Mouse (Mus musculus): ENCODE measurements at regions not wholly inside any gene's neighbourhood (a gene's known extent, or its start where the extent isn't known, plus 50 kb on each side); places are given as distances from the start of the nearest gene placed in this dataset.

GRCm38 (mm10) chr7:73262526-73262925, 112.8 kb upstream of the Rgma start:
- Histone ChIP-seq H3K9ac (replicated peaks; ENCODE audit: low read length) (no peak overlapping the region), H3K4me3 (ENCODE audit: low read depth, low read length) (no peak overlapping the region), H3K27ac (replicated peaks; ENCODE audit: low read depth, low read length) (no peak overlapping the region), H3K9me3 (replicated peaks; ENCODE audit: control insufficient read depth, low read length) (no peaks in the 10 kb centered on the region), H3K27me3 (ENCODE audit: control insufficient read depth, insufficient read depth, low read length) (no peaks in the 10 kb centered on the region), H3K36me3 (replicated peaks; ENCODE audit: control insufficient read depth, insufficient read depth, low read depth, low read length) (no peaks in the 10 kb centered on the region), H3K4me2 (ENCODE audit: low read depth, low read length) (no peak overlapping the region), H3K4me1 (ENCODE audit: control insufficient read depth, insufficient read depth, low read length) (no peaks in the 10 kb centered on the region)
- no peak for ATAC-seq (replicated peaks; ENCODE audit: insufficient number of reproducible peaks, low FRiP score, low TSS enrichment, low read depth)
- DNase-seq (ENCODE audit: low spot score), result no peak
- 42% methylated on average over 3 of the region's 3 CpGs for WGBS

GRCm38 (mm10) chr7:73269626-73270025, 105.7 kb upstream of the Rgma start:
- DNase-seq (ENCODE audit: low spot score) (no peak), ATAC-seq (replicated peaks; ENCODE audit: insufficient number of reproducible peaks, low FRiP score, low TSS enrichment, low read depth) (no peak)
- Histone ChIP-seq H3K27ac (replicated peaks; ENCODE audit: low read depth, low read length) (no peak overlapping the region), H3K9me3 (replicated peaks; ENCODE audit: control insufficient read depth, low read length) (no peaks in the 10 kb centered on the region), H3K4me3 (ENCODE audit: low read depth, low read length) (no peak overlapping the region), H3K27me3 (ENCODE audit: control insufficient read depth, insufficient read depth, low read length) (no peaks in the 10 kb centered on the region), H3K4me1 (ENCODE audit: control insufficient read depth, insufficient read depth, low read length) (no peaks in the 10 kb centered on the region), H3K36me3 (replicated peaks; ENCODE audit: control insufficient read depth, insufficient read depth, low read depth, low read length) (no peaks in the 10 kb centered on the region), H3K9ac (replicated peaks; ENCODE audit: low read length) (no peak overlapping the region), H3K4me2 (ENCODE audit: low read depth, low read length) (no peak overlapping the region)
- 90% methylated on average over 3 of the region's 3 CpGs for WGBS

- H3K36me3 ChIP-seq (replicated peaks; ENCODE audit: control insufficient read depth, insufficient read depth, low read depth, low read length), result no peaks in the 10 kb centered on the region
- WGBS, result 83% methylated on average over 1 of the region's 1 CpGs
Measured at GRCm38 (mm10) chr7:73272787-73273186, 102.5 kb upstream of the Rgma start.

GRCm38 (mm10) chr7:73275814-73276271, 99.5 kb upstream of the Rgma start:
- no peaks in the 10 kb centered on the region for H3K9me3 ChIP-seq (replicated peaks; ENCODE audit: control insufficient read depth, low read length)
- DNase-seq (ENCODE audit: low spot score) (no peak), ATAC-seq (replicated peaks; ENCODE audit: insufficient number of reproducible peaks, low FRiP score, low TSS enrichment, low read depth) (no peak)
- no peaks in the 10 kb centered on the region for H3K36me3 ChIP-seq (replicated peaks; ENCODE audit: control insufficient read depth, insufficient read depth, low read depth, low read length)
- no peak overlapping the region for H3K4me3 ChIP-seq (ENCODE audit: low read depth, low read length)
- no peak overlapping the region for H3K9ac ChIP-seq (replicated peaks; ENCODE audit: low read length)
- H3K4me2 ChIP-seq (ENCODE audit: low read depth, low read length), result no peak overlapping the region
- no peaks in the 10 kb centered on the region for H3K4me1 ChIP-seq (ENCODE audit: control insufficient read depth, insufficient read depth, low read length)
- 81% methylated on average over 9 of the region's 9 CpGs for WGBS
- H3K27me3 ChIP-seq (ENCODE audit: control insufficient read depth, insufficient read depth, low read length), result no peaks in the 10 kb centered on the region
- H3K27ac ChIP-seq (replicated peaks; ENCODE audit: low read depth, low read length), result no peak overlapping the region

More at GRCm38 (mm10) chr7:73272787-73273186, 102.5 kb upstream of the Rgma start:
- no peak overlapping the region for H3K4me3 ChIP-seq (ENCODE audit: low read depth, low read length)
- no peaks in the 10 kb centered on the region for H3K9me3 ChIP-seq (replicated peaks; ENCODE audit: control insufficient read depth, low read length)
- no peaks in the 10 kb centered on the region for H3K4me1 ChIP-seq (ENCODE audit: control insufficient read depth, insufficient read depth, low read length)
- DNase-seq (ENCODE audit: low spot score), result no peak
- no peak overlapping the region for H3K9ac ChIP-seq (replicated peaks; ENCODE audit: low read length)
- no peaks in the 10 kb centered on the region for H3K27me3 ChIP-seq (ENCODE audit: control insufficient read depth, insufficient read depth, low read length)
- no peak overlapping the region for H3K4me2 ChIP-seq (ENCODE audit: low read depth, low read length)
- ATAC-seq (replicated peaks; ENCODE audit: insufficient number of reproducible peaks, low FRiP score, low TSS enrichment, low read depth), result no peak
- H3K27ac ChIP-seq (replicated peaks; ENCODE audit: low read depth, low read length), result no peak overlapping the region

- WGBS, result 92% methylated on average over 6 of the region's 6 CpGs
- H3K27me3 ChIP-seq (ENCODE audit: control insufficient read depth, insufficient read depth, low read length), result no peaks in the 10 kb centered on the region
- DNase-seq (ENCODE audit: low spot score), result no peak
- H3K4me1 ChIP-seq (ENCODE audit: control insufficient read depth, insufficient read depth, low read length), result no peaks in the 10 kb centered on the region
- no peak overlapping the region for H3K9ac ChIP-seq (replicated peaks; ENCODE audit: low read length)
- H3K4me3 ChIP-seq (ENCODE audit: low read depth, low read length), result no peak overlapping the region
- no peaks in the 10 kb centered on the region for H3K36me3 ChIP-seq (replicated peaks; ENCODE audit: control insufficient read depth, insufficient read depth, low read depth, low read length)
- H3K27ac ChIP-seq (replicated peaks; ENCODE audit: low read depth, low read length), result no peak overlapping the region
- no peaks in the 10 kb centered on the region for H3K9me3 ChIP-seq (replicated peaks; ENCODE audit: control insufficient read depth, low read length)
- no peak overlapping the region for H3K4me2 ChIP-seq (ENCODE audit: low read depth, low read length)
- ATAC-seq (replicated peaks; ENCODE audit: insufficient number of reproducible peaks, low FRiP score, low TSS enrichment, low read depth), result no peak
Measured at GRCm38 (mm10) chr7:73278616-73279015, 96.7 kb upstream of the Rgma start.

- Histone ChIP-seq H3K4me1 (ENCODE audit: control insufficient read depth, insufficient read depth, low read length) (no peaks in the 10 kb centered on the region), H3K4me3 (ENCODE audit: low read depth, low read length) (no peak overlapping the region), H3K9ac (replicated peaks; ENCODE audit: low read length) (no peak overlapping the region), H3K9me3 (replicated peaks; ENCODE audit: control insufficient read depth, low read length) (no peaks in the 10 kb centered on the region), H3K27ac (replicated peaks; ENCODE audit: low read depth, low read length) (no peak overlapping the region), H3K27me3 (ENCODE audit: control insufficient read depth, insufficient read depth, low read length) (no peaks in the 10 kb centered on the region), H3K4me2 (ENCODE audit: low read depth, low read length) (no peak overlapping the region), H3K36me3 (replicated peaks; ENCODE audit: control insufficient read depth, insufficient read depth, low read depth, low read length) (no peaks in the 10 kb centered on the region)
- DNase-seq (ENCODE audit: low spot score), result no peak
- ATAC-seq (replicated peaks; ENCODE audit: insufficient number of reproducible peaks, low FRiP score, low TSS enrichment, low read depth), result no peak
- 92% methylated on average over 4 of the region's 4 CpGs for WGBS
Measured at GRCm38 (mm10) chr7:73279936-73280445, 95.3 kb upstream of the Rgma start.

- DNase-seq (ENCODE audit: low spot score), result no peak
- no peak overlapping the region for H3K4me3 ChIP-seq (ENCODE audit: low read depth, low read length)
- H3K9me3 ChIP-seq (replicated peaks; ENCODE audit: control insufficient read depth, low read length), result no peaks in the 10 kb centered on the region
- no peak overlapping the region for H3K27ac ChIP-seq (replicated peaks; ENCODE audit: low read depth, low read length)
- ATAC-seq (replicated peaks; ENCODE audit: insufficient number of reproducible peaks, low FRiP score, low TSS enrichment, low read depth), result no peak
- H3K4me2 ChIP-seq (ENCODE audit: low read depth, low read length), result no peak overlapping the region
- no peak overlapping the region for H3K9ac ChIP-seq (replicated peaks; ENCODE audit: low read length)
- no peaks in the 10 kb centered on the region for H3K36me3 ChIP-seq (replicated peaks; ENCODE audit: control insufficient read depth, insufficient read depth, low read depth, low read length)
- no peaks in the 10 kb centered on the region for H3K27me3 ChIP-seq (ENCODE audit: control insufficient read depth, insufficient read depth, low read length)
- WGBS, result 82% methylated on average over 5 of the region's 5 CpGs
- no peaks in the 10 kb centered on the region for H3K4me1 ChIP-seq (ENCODE audit: control insufficient read depth, insufficient read depth, low read length)
Measured at GRCm38 (mm10) chr7:73286244-73286643, 89.1 kb upstream of the Rgma start.

GRCm38 (mm10) chr7:73293337-73293736, 82.0 kb upstream of the Rgma start:
- Histone ChIP-seq H3K4me3 (ENCODE audit: low read depth, low read length) (no peak overlapping the region), H3K36me3 (replicated peaks; ENCODE audit: control insufficient read depth, insufficient read depth, low read depth, low read length) (no peaks in the 10 kb centered on the region), H3K27me3 (ENCODE audit: control insufficient read depth, insufficient read depth, low read length) (no peaks in the 10 kb centered on the region), H3K4me1 (ENCODE audit: control insufficient read depth, insufficient read depth, low read length) (no peaks in the 10 kb centered on the region), H3K9ac (replicated peaks; ENCODE audit: low read length) (no peak overlapping the region), H3K4me2 (ENCODE audit: low read depth, low read length) (no peak overlapping the region), H3K9me3 (replicated peaks; ENCODE audit: control insufficient read depth, low read length) (no peaks in the 10 kb centered on the region), H3K27ac (replicated peaks; ENCODE audit: low read depth, low read length) (no peak overlapping the region)
- WGBS, result 40% methylated on average over 4 of the region's 4 CpGs
- no peak for DNase-seq (ENCODE audit: low spot score)
- ATAC-seq (replicated peaks; ENCODE audit: insufficient number of reproducible peaks, low FRiP score, low TSS enrichment, low read depth), result no peak

All from embryonic facial prominence, embryonic 11.5 days (tissue).